Mouse (Mus musculus) G1E (cell line): ENCODE data around the gene Slc22a12. TPM values are rescaled to one million over a fixed set of nuclear protein-coding genes. Genes with fewer than 3 reads are reported as not detected.

ENCODE experiments used
- ATAC-seq: 2 replicates; pipeline ENCODE4 v1.8.0; 2016; ENCODE audit warnings: mild to moderate bottlenecking; ENCODE audit not compliant: insufficient number of reproducible peaks, poor library complexity, low FRiP score, severe bottlenecking; ENCODE audit errors: extremely low read depth
- DNase-seq: peaks from one replicate; pipeline ENCODE4 v3.0.0; 2012; ENCODE audit warnings: low spot score
- H3K27me3 ChIP-seq: 2 replicates; pipeline ENCODE4 v1.6.1; 2012; ENCODE audit warnings: mild to moderate bottlenecking, low read length, inconsistent platforms; ENCODE audit not compliant: insufficient read depth
- H3K36me3 ChIP-seq: replicated peaks from 2 replicates; pipeline ENCODE3; 2012; ENCODE audit warnings: mild to moderate bottlenecking, inconsistent platforms
- H3K4me1 ChIP-seq: 2 replicates; pipeline ENCODE4 v1.6.1; 2012; ENCODE audit warnings: low read depth, low read length, inconsistent platforms, mixed read lengths; ENCODE audit not compliant: insufficient read depth
- H3K4me3 ChIP-seq: 2 replicates; pipeline ENCODE4 v1.5.1; 2012; ENCODE audit warnings: low read depth, mild to moderate bottlenecking, inconsistent platforms, low read length, moderate library complexity, mixed read lengths
- H3K9me3 ChIP-seq: replicated peaks from 2 replicates; pipeline ENCODE4 v1.6.1; 2012; ENCODE audit warnings: inconsistent platforms
- CTCF ChIP-seq: IDR thresholded peaks from 2 replicates; pipeline ENCODE4 v1.5.1; 2012; ENCODE audit warnings: low read depth, low read length, inconsistent platforms, mixed read lengths
- GATA1 ChIP-seq: IDR thresholded peaks from 2 replicates; pipeline ENCODE4 v1.6.1; 2012; ENCODE audit warnings: borderline replicate concordance, low read length, inconsistent platforms, mixed read lengths
- GATA2 ChIP-seq: IDR thresholded peaks from 2 replicates; pipeline ENCODE4 v1.6.1; 2012; ENCODE audit warnings: low read depth, low read length, inconsistent platforms, borderline replicate concordance
- POLR2AphosphoS5 ChIP-seq: IDR thresholded peaks from 2 replicates; pipeline ENCODE4 v1.6.1; 2012; ENCODE audit warnings: low read depth, low read length, inconsistent platforms; ENCODE audit not compliant: insufficient replicate concordance
- TAL1 ChIP-seq: conservative IDR thresholded peaks from 2 replicates; pipeline ENCODE4 v1.6.1; 2012; ENCODE audit warnings: low read depth, low read length, inconsistent platforms, mixed read lengths
- polyA plus RNA-seq: library from polyadenylated mRNA; stranded (reverse); fragments of >175 nt; gene quantifications from 2 replicates; pipeline ENCODE4 v1.2.3, GENCODE M21; 2012
- total RNA-seq, 2 experiments: library from RNA; stranded (forward) in 1 of 2; stranded (reverse) in 1 of 2; fragments of 200-1000 nt in 1 of 2; fragments of >200 nt in 1 of 2; fragmentation: Nextera tagmentation in 1 of 2; gene quantifications; 2 replicates each; pipeline ENCODE4 v1.2.3; 2014 to 2017

Gene Slc22a12
- total and polyA plus RNA-seq, 3 experiments: not detected

- DNase-seq: no peak
- Histone ChIP-seq H3K4me1 (no peaks in the 10 kb centered on the region), H3K9me3 (no peaks in the 10 kb centered on the region), H3K4me3 (no peak overlapping the region), H3K27me3 (peaks cover 6% of the 10 kb centered on the region; the same call in 1 of the 2 replicates), H3K36me3 (no peaks in the 10 kb centered on the region)
- no peak for ATAC-seq
- TF ChIP-seq GATA2: no peak
- no peak for TF ChIP-seq CTCF
- no peak for TF ChIP-seq TAL1
- no peak for TF ChIP-seq POLR2AphosphoS5
- no peak for TF ChIP-seq GATA1
Observed at GRCm38 (mm10) chr19:6544712-6545111, 1.9 kb upstream of the Slc22a12 start.

GRCm38 (mm10) chr19:6543518-6543917 is 686 bp upstream of the Slc22a12 start:
- TF ChIP-seq CTCF (no peak), GATA1 (no peak), TAL1 (no peak), GATA2 (no peak), POLR2AphosphoS5 (no peak)

GRCm38 (mm10) chr19:6543035-6543383 is 177 bp upstream of the Slc22a12 start:
- Histone ChIP-seq H3K9me3 (no peaks in the 10 kb centered on the region), H3K36me3 (no peaks in the 10 kb centered on the region), H3K4me1 (no peaks in the 10 kb centered on the region), H3K27me3 (peaks cover 5% of the 10 kb centered on the region; the same call in 1 of the 2 replicates), H3K4me3 (no peak overlapping the region)
- no peak for DNase-seq
- no peak for ATAC-seq
- TF ChIP-seq CTCF (no peak), POLR2AphosphoS5 (no peak)

More at GRCm38 (mm10) chr19:6543518-6543917, 686 bp upstream of the Slc22a12 start:
- Histone ChIP-seq H3K4me1 (no peaks in the 10 kb centered on the region), H3K9me3 (no peaks in the 10 kb centered on the region), H3K4me3 (no peak overlapping the region), H3K27me3 (peaks cover 4% of the 10 kb centered on the region; the same call in 1 of the 2 replicates), H3K36me3 (no peaks in the 10 kb centered on the region)
- DNase-seq (no peak), ATAC-seq (no peak)

GRCm38 (mm10) chr19:6541521-6541920 is 1.3 kb downstream of the Slc22a12 start:
- no peaks in the 10 kb centered on the region for H3K36me3 ChIP-seq
- H3K27me3 ChIP-seq: peaks cover 11% of the 10 kb centered on the region; the same call in 1 of the 2 replicates
- no peaks in the 10 kb centered on the region for H3K4me1 ChIP-seq
- no peak for TF ChIP-seq GATA2
- no peak for TF ChIP-seq POLR2AphosphoS5
- TF ChIP-seq CTCF: no peak
- TF ChIP-seq TAL1: no peak
- no peak for TF ChIP-seq GATA1
- H3K9me3 ChIP-seq: no peaks in the 10 kb centered on the region
- ATAC-seq (no peak), DNase-seq (no peak)
- no peak overlapping the region for H3K4me3 ChIP-seq

- Histone ChIP-seq H3K36me3 (no peaks in the 10 kb centered on the region), H3K4me3 (no peak overlapping the region), H3K9me3 (no peaks in the 10 kb centered on the region), H3K4me1 (no peaks in the 10 kb centered on the region), H3K27me3 (peaks cover 16% of the 10 kb centered on the region; the same call in 1 of the 2 replicates)
- DNase-seq (no peak), ATAC-seq (no peak)
- TF ChIP-seq POLR2AphosphoS5 (no peak), TAL1 (no peak), CTCF (no peak), GATA1 (no peak), GATA2 (no peak)
Observed at GRCm38 (mm10) chr19:6540191-6540590, 2.6 kb downstream of the Slc22a12 start.

DNA sequence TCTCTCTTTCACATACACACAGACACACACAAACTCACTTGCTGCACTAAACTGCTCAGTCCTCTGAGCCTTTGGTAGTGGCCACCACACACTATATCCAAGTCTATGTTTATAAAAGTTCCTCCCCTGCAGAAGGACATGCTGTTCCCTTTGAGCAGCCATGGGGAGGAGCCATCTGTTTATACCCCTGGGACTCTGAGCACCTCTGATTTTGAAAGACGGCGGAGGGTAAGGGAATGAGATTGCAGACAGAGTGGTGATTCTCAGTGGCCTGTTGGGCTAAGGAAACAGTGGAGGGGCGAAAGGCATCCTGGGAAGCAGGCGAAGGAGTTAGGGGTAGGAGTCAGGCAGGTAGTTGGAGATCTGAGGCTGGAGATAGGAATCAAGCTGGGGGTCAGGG is 3.2 kb downstream of the Slc22a12 start:
- ATAC-seq (no peak), DNase-seq (no peak)
- Histone ChIP-seq H3K4me1 (no peaks in the 10 kb centered on the region), H3K36me3 (no peaks in the 10 kb centered on the region), H3K9me3 (no peaks in the 10 kb centered on the region), H3K4me3 (no peak overlapping the region), H3K27me3 (peaks cover 17% of the 10 kb centered on the region; the same call in 1 of the 2 replicates)
- TF ChIP-seq GATA2 (no peak), POLR2AphosphoS5 (no peak), CTCF (no peak), GATA1 (no peak), TAL1 (no peak)

DNA sequence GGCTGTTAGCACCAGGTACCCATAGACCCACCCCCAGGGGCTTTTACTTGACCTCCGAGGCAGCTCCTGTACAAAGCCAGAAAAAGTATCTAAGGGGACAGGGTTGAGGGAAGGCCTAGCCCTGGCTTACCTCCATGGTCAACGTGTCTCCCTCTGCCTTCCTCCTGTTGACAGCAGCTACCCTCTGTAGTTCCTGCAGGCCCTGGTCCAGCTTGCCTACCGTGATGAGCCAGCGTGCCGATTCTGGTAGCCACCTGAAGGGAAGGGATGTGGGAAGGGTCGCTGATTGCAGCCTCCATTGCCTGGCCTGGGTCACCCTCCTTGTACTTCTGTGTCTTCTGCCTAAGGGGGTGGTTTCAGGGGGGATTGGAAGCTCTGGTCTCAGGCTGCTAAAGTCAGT is 4.3 kb downstream of the Slc22a12 start:
- DNase-seq (no peak), ATAC-seq (no peak)
- H3K4me3 ChIP-seq: no peak overlapping the region
- TF ChIP-seq TAL1 (no peak), GATA1 (no peak), CTCF (no peak), GATA2 (no peak), POLR2AphosphoS5 (no peak)
- H3K9me3 ChIP-seq: no peaks in the 10 kb centered on the region
- peaks cover 17% of the 10 kb centered on the region; the same call in 1 of the 2 replicates for H3K27me3 ChIP-seq
- H3K4me1 ChIP-seq: no peaks in the 10 kb centered on the region
- H3K36me3 ChIP-seq: no peaks in the 10 kb centered on the region
